ENCODE assay signal across 7 mouse cellular contexts in genomic region chr9:49975938-49976671, GRCm38 (mm10).
DNase-seq lines count a peak whose midpoint lies in the region; ATAC-seq lines count a peak whose summit lies in the region.

No protein-coding gene starts in this region.

- DNase-seq in adrenal gland, postnatal 36 days = peak; percentile 67 to 79
- peak; percentile 76 for DNase-seq in cerebellum, postnatal 36 days
- DNase-seq in heart, adult 9 months (ENCODE audit: low spot score in 2 of 2) = peak; percentile 61 to 69
- peak; percentile 60 for DNase-seq in kidney, adult 9 months
- DNase-seq in right cerebral cortex, adult 2 months (ENCODE audit: low spot score in 2 of 2) = peak; percentile 59 to 69
- DNase-seq in thymus, postnatal 25 days = no peak

- peaks cover 25% of the 10 kb centered on the region for H3K4me1 ChIP-seq in limb, embryonic 12.5 days (replicated peaks)

- no peak overlapping the region for H3K4me3 ChIP-seq in limb, embryonic 12.5 days (replicated peaks)

- H3K36me3 ChIP-seq in limb, embryonic 12.5 days = no peaks in the 10 kb centered on the region

- H3K27ac ChIP-seq in limb, embryonic 12.5 days = 0 out of 2 replicates have a peak overlapping the region, but pooled peaks have one; percentile 32

- H3K9ac ChIP-seq in limb, embryonic 12.5 days (replicated peaks) = no peak overlapping the region

- H3K9me3 ChIP-seq in limb, embryonic 12.5 days = no peaks in the 10 kb centered on the region

- H3K4me2 ChIP-seq in limb, embryonic 12.5 days = no peak overlapping the region

- 54% methylated on average over 11 of the region's 11 CpGs for WGBS in limb, embryonic 12.5 days

- H3K27me3 ChIP-seq in limb, embryonic 12.5 days = no peaks in the 10 kb centered on the region

- no peak for ATAC-seq in limb, embryonic 12.5 days (ENCODE audit: insufficient number of reproducible peaks, insufficient read depth, low FRiP score, low TSS enrichment, low read depth)
